Mouse (Mus musculus) kidney, adult 2 months (tissue): Measurements from ENCODE around the gene Fancd2.
A peak's percentile ranks its signal among the peaks of the same experiment; 100 is the strongest.

ENCODE experiments used
- CTCF ChIP-seq: fragments of 200-500 bp; conservative IDR thresholded peaks from 2 replicates; pipeline ENCODE4 v1.5.1; 2011; ENCODE audit warnings: low read depth, mild to moderate bottlenecking, control low read depth, low read length, moderate library complexity, mixed read lengths; ENCODE audit not compliant: insufficient read depth, insufficient read length
- POLR2A ChIP-seq: fragments of 200-500 bp; IDR thresholded peaks from one replicate; pipeline ENCODE4 v1.6.1; 2011; ENCODE audit warnings: low read depth, low read length, control low read depth

- TF ChIP-seq POLR2A (peak; percentile 26), CTCF (no peak)
These were observed at the start of gene Fancd2, which contains the start of gene Emc3 for GRCm38 (mm10) chr6:113530932-113531839.
